26 mouse cellular contexts compared by ENCODE assay signal in the genomic region with DNA sequence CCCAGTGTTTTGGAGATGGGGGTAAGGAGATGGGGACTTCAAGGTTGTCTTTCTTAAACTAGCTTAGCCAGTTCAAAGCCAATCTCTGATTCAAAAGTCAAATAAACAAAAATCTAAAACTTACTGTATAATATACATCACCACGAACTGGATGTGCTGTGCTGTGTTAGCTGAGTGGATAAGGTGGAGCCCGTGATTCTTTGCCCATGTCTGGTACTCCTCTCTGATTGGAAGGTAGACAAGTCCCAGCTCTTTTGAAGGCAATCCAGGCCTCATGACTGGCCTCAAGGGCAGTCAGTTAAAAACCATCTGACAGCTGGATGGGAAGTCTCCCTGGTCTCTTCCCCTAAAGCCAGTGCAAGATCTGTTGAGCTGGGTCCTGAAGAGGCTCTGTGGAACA.
"Had no signal": no experiment of that assay in that cellular context is flagged by ENCODE, and none has a peak within 500 bp of the region (broad histone marks: within the 10 kb centered on the region; RNA-seq: fewer than 3 reads in every experiment).

No protein-coding gene starts in this region.

- H3K9ac ChIP-seq: heart, embryonic 13.5 days; heart, embryonic 15.5 days; hindbrain, embryonic 13.5 days; hindbrain, embryonic 15.5 days; limb, embryonic 12.5 days; liver, embryonic 13.5 days; liver, embryonic 15.5 days had no signal

- H3K4me2 ChIP-seq: heart, embryonic 11.5 days; heart, embryonic 15.5 days; hindbrain, embryonic 13.5 days; hindbrain, embryonic 15.5 days; limb, embryonic 12.5 days; liver, embryonic 11.5 days; liver, embryonic 13.5 days; liver, embryonic 15.5 days had no signal

- H3K27ac ChIP-seq: gastrocnemius, adult 2 months; hindbrain, embryonic 10.5 days; hindbrain, embryonic 13.5 days; hindbrain, embryonic 15.5 days; hindbrain, postnatal 0 days; layer of hippocampus, adult 2 months; left cerebral cortex, adult 2 months; limb, embryonic 10.5 days; limb, embryonic 12.5 days; liver, embryonic 15.5 days had no signal

- H3K36me3 ChIP-seq: heart, embryonic 13.5 days; heart, embryonic 15.5 days; hindbrain, embryonic 10.5 days; hindbrain, embryonic 13.5 days; hindbrain, embryonic 15.5 days; limb, embryonic 10.5 days; limb, embryonic 12.5 days; liver, embryonic 13.5 days; liver, embryonic 15.5 days had no signal

- DNase-seq: gastrocnemius, adult 2 months; gastrocnemius, postnatal 10 days; gastrocnemius, postnatal 25 days; heart, adult 18-20 months; heart, postnatal 14 days; heart, postnatal 36 days; kidney, adult 18-20 months; kidney, adult 8-10 months; kidney, postnatal 10 days; kidney, postnatal 25 days; kidney, postnatal 4 days; liver; liver, embryonic 13.5 days had no signal

- H3K27me3 ChIP-seq: heart, embryonic 13.5 days; heart, embryonic 15.5 days; limb, embryonic 12.5 days; liver, embryonic 13.5 days; liver, embryonic 15.5 days had no signal

- H3K9me3 ChIP-seq: hindbrain, embryonic 13.5 days; hindbrain, embryonic 15.5 days; limb, embryonic 10.5 days; liver, embryonic 15.5 days had no signal

- ATAC-seq: hindbrain, postnatal 0 days had no signal

- H3K4me3 ChIP-seq: gastrocnemius, adult 2 months; heart, embryonic 13.5 days; heart, embryonic 15.5 days; hindbrain, embryonic 10.5 days; hindbrain, embryonic 13.5 days; hindbrain, embryonic 15.5 days; layer of hippocampus, adult 2 months; left cerebral cortex, adult 2 months; limb, embryonic 10.5 days; limb, embryonic 12.5 days; liver, embryonic 13.5 days; liver, embryonic 15.5 days had no signal
